Mouse (Mus musculus): ENCODE data around the gene Klrg2. TPM values are rescaled to one million over a fixed set of nuclear protein-coding genes. Genes with fewer than 3 reads are reported as not detected.

The Klrg2 gene
- polyA plus RNA-seq, 1 experiment from 2014 or later, result 0.24 TPM

- no peaks in the 10 kb centered on the region for H3K36me3 ChIP-seq
- no peak overlapping the region for H3K9ac ChIP-seq
- H3K4me1 ChIP-seq, result no peaks in the 10 kb centered on the region
- no peak overlapping the region for H3K4me3 ChIP-seq
- WGBS, result 88% methylated on average over 4 of the region's 4 CpGs
- H3K27me3 ChIP-seq, result no peaks in the 10 kb centered on the region
- no peaks in the 10 kb centered on the region for H3K9me3 ChIP-seq
- H3K4me2 ChIP-seq, result no peak overlapping the region
- no peak for ATAC-seq (ENCODE audit: borderline replicate concordance, extremely low read depth, low FRiP score, low TSS enrichment)
- no peak overlapping the region for H3K27ac ChIP-seq
Observed at GRCm38 (mm10) chr6:38627081-38627480, 10.0 kb downstream of the Klrg2 start.

GRCm38 (mm10) chr6:38626086-38626485 is 11.0 kb downstream of the Klrg2 start:
- H3K9me3 ChIP-seq, result no peaks in the 10 kb centered on the region
- no peaks in the 10 kb centered on the region for H3K4me1 ChIP-seq
- H3K4me3 ChIP-seq, result no peak overlapping the region
- no peak for ATAC-seq (ENCODE audit: borderline replicate concordance, extremely low read depth, low FRiP score, low TSS enrichment)
- H3K9ac ChIP-seq, result no peak overlapping the region
- no peak overlapping the region for H3K4me2 ChIP-seq
- no peak overlapping the region for H3K27ac ChIP-seq
- H3K27me3 ChIP-seq, result no peaks in the 10 kb centered on the region
- 92% methylated on average over 5 of the region's 5 CpGs for WGBS
- H3K36me3 ChIP-seq, result no peaks in the 10 kb centered on the region

DNA sequence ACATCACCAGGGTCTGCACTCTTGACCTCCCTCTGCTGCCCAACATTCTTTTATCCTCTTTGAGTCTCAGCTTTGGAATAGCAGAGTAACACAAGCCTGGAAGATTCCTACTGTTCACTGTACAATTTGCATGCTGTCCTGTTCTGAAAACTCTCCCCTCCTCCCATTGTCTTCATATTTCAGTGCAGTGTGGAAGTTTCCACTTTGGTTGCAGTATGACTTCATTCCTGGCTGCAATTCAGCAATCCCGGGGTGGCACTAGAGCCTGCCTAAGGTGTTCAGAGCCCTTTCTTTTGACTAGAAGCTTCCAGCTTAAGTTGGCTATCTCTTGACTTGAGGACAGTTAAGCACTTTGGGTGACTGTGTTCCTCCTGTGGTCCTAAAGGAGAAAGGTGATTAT is 12.6 kb downstream of the Klrg2 start:
- Histone ChIP-seq H3K9ac (no peak overlapping the region), H3K4me1 (no peaks in the 10 kb centered on the region), H3K36me3 (peaks cover 11% of the 10 kb centered on the region), H3K27me3 (no peaks in the 10 kb centered on the region), H3K4me2 (no peak overlapping the region), H3K4me3 (no peak overlapping the region), H3K9me3 (no peaks in the 10 kb centered on the region), H3K27ac (no peak overlapping the region)
- 47% methylated on average over 1 of the region's 1 CpGs for WGBS
- ATAC-seq (ENCODE audit: borderline replicate concordance, extremely low read depth, low FRiP score, low TSS enrichment), result no peak

DNA sequence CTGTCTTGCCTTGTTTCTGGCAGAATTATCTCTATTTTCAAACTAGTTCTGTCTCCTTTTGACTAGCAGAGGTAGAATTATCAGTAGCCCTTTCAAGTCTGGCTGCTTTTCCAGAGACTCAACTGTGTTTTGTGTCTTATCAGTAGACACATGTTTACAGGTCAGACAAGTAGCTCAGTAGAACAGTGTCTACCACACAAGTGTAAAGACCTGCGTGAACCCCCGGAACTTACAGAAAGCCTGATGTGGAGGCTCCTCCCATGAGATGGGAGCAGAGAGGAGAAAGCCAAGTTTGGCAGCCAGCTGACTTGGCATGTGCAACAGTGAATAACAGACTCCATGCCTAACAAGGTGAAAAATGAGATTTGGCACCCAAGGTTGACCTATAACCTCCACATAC is 13.6 kb downstream of the Klrg2 start:
- Histone ChIP-seq H3K4me1 (no peaks in the 10 kb centered on the region), H3K9me3 (no peaks in the 10 kb centered on the region; the same call in 1 of the 2 replicates), H3K9ac (no peak overlapping the region), H3K36me3 (peaks cover 20% of the 10 kb centered on the region), H3K4me3 (no peak overlapping the region), H3K4me2 (no peak overlapping the region), H3K27me3 (no peaks in the 10 kb centered on the region), H3K27ac (no peak overlapping the region)
- WGBS, result 40% methylated on average over 2 of the region's 2 CpGs
- no peak for ATAC-seq (ENCODE audit: borderline replicate concordance, extremely low read depth, low FRiP score, low TSS enrichment)

DNA sequence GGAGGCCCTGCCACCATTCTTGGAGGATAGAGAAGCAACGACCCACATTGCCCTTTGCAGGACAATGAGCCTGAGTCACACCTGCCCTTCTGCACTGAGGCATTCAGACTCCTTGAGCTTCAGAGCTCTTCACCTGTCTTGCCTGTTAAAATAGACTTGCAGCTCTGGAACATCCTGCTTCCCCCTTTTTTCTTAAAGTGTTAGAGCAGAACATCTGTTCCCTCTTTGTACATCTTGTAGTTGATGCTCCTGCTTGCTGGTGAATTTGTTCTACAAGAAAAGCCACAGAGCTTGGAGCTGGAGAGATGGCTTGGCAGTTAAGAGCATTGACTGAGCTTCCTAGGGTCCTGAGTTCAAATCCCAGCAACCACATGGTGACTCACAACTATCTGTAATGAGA is 14.6 kb downstream of the Klrg2 start:
- ATAC-seq (ENCODE audit: borderline replicate concordance, extremely low read depth, low FRiP score, low TSS enrichment), result no peak
- no peak overlapping the region for H3K4me2 ChIP-seq
- H3K27ac ChIP-seq, result no peak overlapping the region
- no peaks in the 10 kb centered on the region for H3K27me3 ChIP-seq
- peaks cover 29% of the 10 kb centered on the region for H3K36me3 ChIP-seq
- H3K9me3 ChIP-seq, result no peaks in the 10 kb centered on the region; the same call in 1 of the 2 replicates
- no peaks in the 10 kb centered on the region for H3K4me1 ChIP-seq
- H3K4me3 ChIP-seq, result no peak overlapping the region
- 87% methylated on average over 1 of the region's 1 CpGs for WGBS
- no peak overlapping the region for H3K9ac ChIP-seq

DNA sequence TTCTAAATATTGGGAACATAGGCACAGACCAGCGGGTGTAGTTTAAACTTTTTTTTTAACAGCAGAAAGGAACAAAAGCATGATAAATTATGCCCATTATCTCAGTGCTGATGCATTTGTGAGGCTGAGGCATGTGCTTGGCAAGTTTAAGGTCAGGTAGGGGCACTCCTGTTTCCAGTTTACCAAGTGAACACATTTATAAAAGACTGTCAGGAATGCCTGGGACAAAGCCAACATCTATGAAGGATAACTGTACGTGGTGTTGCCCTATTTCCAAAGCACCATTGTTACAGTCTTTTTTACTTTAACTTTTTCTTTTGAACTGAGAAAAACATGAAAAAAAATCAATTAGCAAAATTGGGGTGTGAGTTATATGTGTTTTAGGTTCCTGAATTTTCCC is 27.1 kb downstream of the Klrg2 start:
- H3K36me3 ChIP-seq, result peaks cover 46% of the 10 kb centered on the region
- no peak for ATAC-seq (ENCODE audit: borderline replicate concordance, extremely low read depth, low FRiP score, low TSS enrichment)
- H3K9me3 ChIP-seq, result no peaks in the 10 kb centered on the region
- no peaks in the 10 kb centered on the region for H3K4me1 ChIP-seq
- H3K4me2 ChIP-seq, result no peak overlapping the region
- WGBS, result 71% methylated on average over 2 of the region's 2 CpGs
- no peak overlapping the region for H3K27ac ChIP-seq
- H3K27me3 ChIP-seq, result no peaks in the 10 kb centered on the region
- H3K9ac ChIP-seq, result no peak overlapping the region
- H3K4me3 ChIP-seq, result no peak overlapping the region

GRCm38 (mm10) chr6:38597481-38597880 is 39.6 kb downstream of the Klrg2 start:
- no peak overlapping the region for H3K4me3 ChIP-seq
- no peak overlapping the region for H3K4me2 ChIP-seq
- no peak overlapping the region for H3K9ac ChIP-seq
- no peak for ATAC-seq (ENCODE audit: borderline replicate concordance, extremely low read depth, low FRiP score, low TSS enrichment)
- H3K4me1 ChIP-seq, result no peaks in the 10 kb centered on the region
- no peak overlapping the region for H3K27ac ChIP-seq
- no peaks in the 10 kb centered on the region for H3K27me3 ChIP-seq
- H3K9me3 ChIP-seq, result no peaks in the 10 kb centered on the region
- WGBS, result 88% methylated on average over 4 of the region's 4 CpGs
- peaks cover 52% of the 10 kb centered on the region for H3K36me3 ChIP-seq

DNA sequence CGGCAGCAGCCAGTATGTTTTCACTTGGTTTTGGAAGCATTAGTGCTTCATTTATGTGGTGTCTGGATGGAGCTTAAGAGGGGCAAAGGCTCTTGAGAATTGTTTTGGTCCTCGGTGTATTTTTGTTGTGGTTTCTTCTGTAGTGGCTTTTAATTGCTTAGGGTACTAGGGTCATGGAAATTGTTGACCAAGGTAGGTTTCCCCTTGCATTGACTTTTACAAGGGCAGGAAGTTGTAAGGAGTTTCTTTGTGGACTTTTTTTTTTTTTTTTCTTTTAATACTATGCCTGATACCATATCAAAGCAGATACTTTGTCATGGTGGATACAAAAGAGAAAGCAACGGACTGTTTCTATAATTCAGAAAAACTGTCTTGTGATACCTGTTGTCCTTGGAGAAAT is 55.3 kb downstream of the Klrg2 start:
- Histone ChIP-seq H3K9ac (no peak overlapping the region), H3K27ac (no peak overlapping the region), H3K36me3 (peaks cover 56% of the 10 kb centered on the region), H3K4me2 (no peak overlapping the region), H3K27me3 (no peaks in the 10 kb centered on the region), H3K4me1 (no peaks in the 10 kb centered on the region), H3K9me3 (no peaks in the 10 kb centered on the region), H3K4me3 (no peak overlapping the region)
- 90% methylated on average over 3 of the region's 3 CpGs for WGBS
- no peak for ATAC-seq (ENCODE audit: borderline replicate concordance, extremely low read depth, low FRiP score, low TSS enrichment)

GRCm38 (mm10) chr6:38580112-38580857 is 56.8 kb downstream of the Klrg2 start:
- no peak overlapping the region for H3K4me3 ChIP-seq
- H3K9ac ChIP-seq, result no peak overlapping the region
- no peaks in the 10 kb centered on the region for H3K4me1 ChIP-seq
- H3K27ac ChIP-seq, result no peak overlapping the region
- no peak overlapping the region for H3K4me2 ChIP-seq
- no peak for ATAC-seq (ENCODE audit: borderline replicate concordance, extremely low read depth, low FRiP score, low TSS enrichment)
- H3K36me3 ChIP-seq, result peaks cover 46% of the 10 kb centered on the region
- WGBS, result 95% methylated on average over 3 of the region's 3 CpGs
- no peaks in the 10 kb centered on the region for H3K9me3 ChIP-seq
- no peaks in the 10 kb centered on the region for H3K27me3 ChIP-seq

DNA sequence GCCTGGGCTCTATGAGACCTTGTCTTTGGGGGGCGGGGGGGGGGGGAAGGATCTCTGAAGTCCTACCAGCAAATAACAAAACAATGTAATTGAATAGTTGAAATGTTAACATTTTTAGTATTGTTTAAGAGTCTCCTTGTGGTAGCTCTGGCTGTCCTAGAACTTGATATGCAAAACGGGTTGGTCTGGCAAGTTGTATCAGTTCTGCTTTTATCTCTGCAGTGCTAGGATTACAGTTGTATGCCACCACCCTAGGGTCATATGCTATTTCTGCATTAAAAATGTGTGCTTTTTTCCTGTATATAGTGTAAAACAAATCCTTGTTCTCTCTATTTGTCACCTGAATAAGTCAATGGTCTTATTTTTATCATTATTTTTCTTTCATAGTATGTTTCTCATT is 60.9 kb downstream of the Klrg2 start:
- Histone ChIP-seq H3K27ac (no peak overlapping the region), H3K4me3 (no peak overlapping the region), H3K4me1 (no peaks in the 10 kb centered on the region), H3K36me3 (peaks cover 45% of the 10 kb centered on the region), H3K4me2 (no peak overlapping the region), H3K27me3 (no peaks in the 10 kb centered on the region), H3K9me3 (no peaks in the 10 kb centered on the region), H3K9ac (no peak overlapping the region)
- 85% methylated on average over 2 of the region's 2 CpGs for whole genome bisulfite sequencing
- no peak for ATAC-seq (ENCODE audit: borderline replicate concordance, extremely low read depth, low FRiP score, low TSS enrichment)

Measured in lung, embryonic 15.5 days (tissue).